Mouse (Mus musculus) intestine, embryonic 16.5 days (tissue): ENCODE data around the gene Gm7029. TPM values are rescaled to one million over a fixed set of nuclear protein-coding genes. Genes with fewer than 3 reads are reported as not detected.
"Not testable (repeated sequence)": the region's sequence is repeated elsewhere in the genome, so short reads cannot be mapped to it uniquely, and the experiment has no call there.

Source experiments
- ATAC-seq: fragments of 200-750 bp; cut with Nextera tagmentation; 2 replicates; pipeline ENCODE4 v1.8.0; 2017; ENCODE audit warnings: moderate TSS enrichment, moderate library complexity
- H3K27ac ChIP-seq: fragments of 300-500 bp; sonication (generic); 2 replicates; pipeline ENCODE4 v1.5.1; 2014; ENCODE audit warnings: mild to moderate bottlenecking, low read length
- H3K27me3 ChIP-seq: fragments of 300-500 bp; sonication (generic); replicated peaks from 2 replicates; pipeline ENCODE4 v1.6.1; 2014; ENCODE audit warnings: low read length, control low read depth, mixed read lengths; ENCODE audit not compliant: control insufficient read depth, insufficient read depth
- H3K36me3 ChIP-seq: fragments of 300-500 bp; sonication (generic); 2 replicates; pipeline ENCODE4 v1.6.1; 2014; ENCODE audit warnings: low read length, control low read depth; ENCODE audit not compliant: control insufficient read depth, insufficient read depth
- H3K4me1 ChIP-seq: fragments of 300-500 bp; sonication (generic); 2 replicates; pipeline ENCODE4 v1.6.1; 2014; ENCODE audit warnings: low read length, control low read depth, mixed read lengths; ENCODE audit not compliant: control insufficient read depth, insufficient read depth
- H3K4me2 ChIP-seq: fragments of 300-500 bp; sonication (generic); 2 replicates; pipeline ENCODE4 v1.6.1; 2014; ENCODE audit warnings: low read depth, low read length, control low read depth
- H3K4me3 ChIP-seq: fragments of 300-500 bp; sonication (generic); 2 replicates; pipeline ENCODE4 v1.5.1; 2014; ENCODE audit warnings: mild to moderate bottlenecking, low read length
- H3K9ac ChIP-seq: fragments of 300-500 bp; sonication (generic); 2 replicates; pipeline ENCODE4 v1.6.1; 2014; ENCODE audit warnings: low read depth, low read length
- H3K9me3 ChIP-seq: fragments of 300-500 bp; sonication (generic); 2 replicates; pipeline ENCODE4 v1.6.1; 2016; ENCODE audit warnings: low read length, control low read depth; ENCODE audit not compliant: control insufficient read depth
- WGBS: fragments of 180-500 bp; shearing (Covaris S2); extraction: QIAGEN DNeasy Blood & Tissue Kit; methylation state at CpG from one replicate; pipeline ENCODE4 v1.1.7; 2014; 5-methylcytosine and 5-hydroxymethylcytosine counted together
- polyA plus RNA-seq: library from polyadenylated mRNA; unstranded; fragments of >200 nt; fragmentation: Nextera tagmentation; extraction: Ambion mirVana; gene quantifications from 2 replicates; pipeline ENCODE4 v1.2.1, GENCODE M21; 2015

The Gm7029 gene
- polyA plus RNA-seq, 1 experiment from 2014 or later, result not detected

DNA sequence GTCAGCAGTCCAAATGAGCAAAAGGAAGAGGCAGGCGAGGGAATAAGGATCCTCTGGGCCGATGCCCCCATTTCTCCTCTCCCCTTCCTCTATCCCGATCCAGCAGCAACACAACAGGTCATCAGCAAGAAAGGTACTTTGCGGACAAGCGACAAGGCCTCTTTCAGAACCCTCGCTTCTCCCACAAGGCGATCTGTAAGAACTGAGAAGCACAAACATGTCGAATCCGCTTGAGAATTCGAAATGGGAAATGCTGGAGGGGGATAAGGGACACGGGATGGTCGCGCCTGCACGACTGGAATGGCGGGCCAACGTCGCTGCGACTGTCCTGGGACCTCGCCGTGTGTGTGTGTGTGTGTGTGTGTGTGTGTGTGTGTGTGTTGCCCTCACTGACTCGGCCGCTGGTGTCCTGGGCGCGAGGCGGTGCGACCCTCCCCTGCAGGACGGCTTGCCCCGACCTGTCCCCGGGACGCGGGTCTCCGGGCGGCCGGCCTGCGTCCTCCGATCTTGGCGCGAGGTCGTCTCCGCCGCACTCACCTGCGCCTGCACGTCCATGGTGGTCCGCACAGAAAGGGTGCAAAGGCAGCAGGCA lies 16.4 kb downstream of the Gm7029 start:
- peak; percentile 36 for ATAC-seq
- under 1% methylated on average over 38 of the region's 44 CpGs for whole genome bisulfite sequencing

GRCm38 (mm10) chr17:33890533-33891059 lies 17.0 kb downstream of the Gm7029 start, which contains the start of gene Kifc1:
Gene Kifc1, minus strand, starts transcription at chr17:33890661.
- Histone ChIP-seq H3K9me3 (no peaks in the 10 kb centered on the region), H3K4me2 (peak within 1 kb of the TSS; percentile 58), H3K27ac (no peak within 1 kb of the TSS), H3K36me3 (no peaks in the 10 kb centered on the region), H3K4me1 (peaks cover 10% of the 10 kb centered on the region), H3K27me3 (no peaks in the 10 kb centered on the region), H3K4me3 (peak within 1 kb of the TSS; percentile 64), H3K9ac (peak within 1 kb of the TSS; percentile 73)
- WGBS, result under 1% methylated on average over 49 of the region's 49 CpGs
- peak; percentile 99 for ATAC-seq

More for the DNA sequence above, 16.4 kb downstream of the Gm7029 start:
- H3K4me1 ChIP-seq, H3K9me3 ChIP-seq, H3K27me3 ChIP-seq, H3K27ac ChIP-seq, H3K36me3 ChIP-seq: not testable (repeated sequence)
- H3K4me3 ChIP-seq, result peak overlapping the region; percentile 64
- H3K4me2 ChIP-seq, result peak overlapping the region; percentile 58
- H3K9ac ChIP-seq, result peak overlapping the region; percentile 73

GRCm38 (mm10) chr17:33891357-33891756 lies 17.7 kb downstream of the Gm7029 start:
- H3K27me3 ChIP-seq, result no peaks in the 10 kb centered on the region
- H3K4me3 ChIP-seq, result no peak overlapping the region
- no peak overlapping the region for H3K4me2 ChIP-seq
- H3K9ac ChIP-seq, result no peak overlapping the region
- WGBS, result 65% methylated on average over 2 of the region's 2 CpGs
- peaks cover 10% of the 10 kb centered on the region for H3K4me1 ChIP-seq
- H3K36me3 ChIP-seq, result no peaks in the 10 kb centered on the region
- no peaks in the 10 kb centered on the region for H3K9me3 ChIP-seq
- H3K27ac ChIP-seq, result no peak overlapping the region
- ATAC-seq, result no peak

DNA sequence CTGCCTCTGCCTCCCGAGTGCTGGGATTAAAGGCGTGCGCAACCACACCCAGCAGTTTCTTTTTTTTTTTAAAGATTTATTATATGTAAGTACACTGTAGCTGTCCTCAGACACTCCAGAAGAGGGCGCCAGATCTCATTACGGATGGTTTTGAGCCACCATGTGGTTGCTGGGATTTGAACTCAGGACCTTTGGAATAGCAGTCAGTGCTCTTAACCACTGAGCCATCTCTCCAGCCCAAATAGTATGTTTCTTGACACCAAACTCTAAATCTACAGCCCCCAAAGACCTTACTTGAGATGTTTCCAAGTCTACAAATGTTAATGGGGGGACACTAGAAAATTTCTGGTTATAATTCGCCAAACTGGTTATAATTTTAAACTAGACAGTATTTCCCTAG lies 18.3 kb downstream of the Gm7029 start:
- not testable (repeated sequence) for H3K4me2 ChIP-seq, H3K27me3 ChIP-seq, H3K9ac ChIP-seq, H3K4me3 ChIP-seq, ATAC-seq, H3K27ac ChIP-seq, H3K36me3 ChIP-seq, H3K9me3 ChIP-seq, H3K4me1 ChIP-seq
- WGBS, result 69% methylated on average over 6 of the region's 6 CpGs

GRCm38 (mm10) chr17:33892429-33892828 lies 18.8 kb downstream of the Gm7029 start:
- no peak for ATAC-seq

GRCm38 (mm10) chr17:33893011-33893410 lies 19.4 kb downstream of the Gm7029 start:
- not testable (repeated sequence) for H3K36me3 ChIP-seq, H3K4me3 ChIP-seq, H3K27me3 ChIP-seq, ATAC-seq, H3K4me1 ChIP-seq, H3K9me3 ChIP-seq, H3K27ac ChIP-seq, H3K4me2 ChIP-seq, H3K9ac ChIP-seq
- WGBS, result 62% methylated on average over 4 of the region's 4 CpGs

More at GRCm38 (mm10) chr17:33892429-33892828, 18.8 kb downstream of the Gm7029 start:
- 21% methylated on average over 7 of the region's 7 CpGs for WGBS
- no peak overlapping the region for H3K4me3 ChIP-seq
- H3K4me2 ChIP-seq, result no peak overlapping the region
- H3K9me3 ChIP-seq, result no peaks in the 10 kb centered on the region
- H3K27me3 ChIP-seq, result no peaks in the 10 kb centered on the region
- H3K36me3 ChIP-seq, result no peaks in the 10 kb centered on the region
- H3K4me1 ChIP-seq, result peaks cover 10% of the 10 kb centered on the region
- no peak overlapping the region for H3K9ac ChIP-seq
- no peak overlapping the region for H3K27ac ChIP-seq

DNA sequence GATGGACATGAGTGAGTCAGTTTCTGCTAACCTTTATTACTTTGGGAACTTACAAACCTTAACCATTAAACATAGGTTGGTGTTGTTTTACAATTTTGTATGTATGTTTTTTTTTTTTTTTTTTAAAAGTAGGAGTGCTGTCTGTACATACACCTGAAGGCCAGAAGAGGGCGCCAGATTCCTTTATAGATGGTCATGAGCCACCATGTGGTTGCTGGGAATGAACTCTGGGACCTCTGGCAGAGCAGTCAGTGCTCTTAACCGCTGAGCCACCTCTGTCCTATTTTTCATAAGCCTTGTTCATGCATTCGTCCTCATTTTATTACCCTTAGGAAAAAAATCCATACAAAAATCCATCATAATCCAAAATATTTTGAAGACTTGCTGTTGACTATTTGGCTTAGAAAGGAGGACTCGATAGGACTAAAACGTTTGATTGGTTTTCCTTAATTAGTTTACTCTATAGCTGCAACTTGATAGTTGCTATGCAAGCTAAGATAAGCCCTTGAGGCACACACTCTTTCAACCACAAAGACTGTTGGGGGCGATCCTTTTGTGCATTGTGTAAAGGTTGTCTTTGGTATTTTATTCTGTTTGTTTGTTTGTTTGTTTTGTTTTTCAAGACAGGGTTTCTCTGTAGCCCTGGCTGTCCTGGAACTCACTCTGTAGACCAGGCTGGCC lies 23.6 kb downstream of the Gm7029 start:
- Histone ChIP-seq H3K27me3 (no peaks in the 10 kb centered on the region), H3K4me2 (no peak overlapping the region), H3K4me3 (no peak overlapping the region), H3K9ac (no peak overlapping the region), H3K9me3 (no peaks in the 10 kb centered on the region), H3K27ac (no peak overlapping the region), H3K4me1 (no peaks in the 10 kb centered on the region), H3K36me3 (no peaks in the 10 kb centered on the region)
- WGBS, result 41% methylated on average over 6 of the region's 6 CpGs
- ATAC-seq, result no peak

DNA sequence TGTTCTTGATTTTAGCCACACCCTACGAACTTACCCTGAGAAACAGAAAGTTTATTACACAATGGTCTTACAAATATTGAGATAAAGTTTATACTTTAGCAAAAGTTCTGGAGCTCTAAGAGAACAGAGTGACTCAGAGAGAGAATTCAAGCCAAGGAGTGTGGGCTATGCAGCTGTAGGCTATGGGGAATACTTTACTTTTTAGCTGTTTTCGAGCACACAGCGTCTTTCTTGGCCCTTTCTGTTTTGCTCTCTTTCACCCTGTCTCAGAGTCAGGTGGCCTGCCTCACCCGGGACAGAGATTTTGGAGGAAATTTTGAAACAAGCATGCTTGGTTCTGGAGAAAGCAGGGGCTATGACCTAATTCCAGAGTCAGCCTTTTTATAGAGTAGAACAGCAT lies 24.6 kb downstream of the Gm7029 start:
- not testable (repeated sequence) for H3K4me3 ChIP-seq, H3K4me1 ChIP-seq, ATAC-seq, H3K9ac ChIP-seq, H3K27me3 ChIP-seq, H3K36me3 ChIP-seq, H3K4me2 ChIP-seq, H3K27ac ChIP-seq, H3K9me3 ChIP-seq
- WGBS, result 83% methylated on average over 4 of the region's 4 CpGs

- H3K9me3 ChIP-seq, result no peaks in the 10 kb centered on the region
- H3K9ac ChIP-seq, result no peak overlapping the region
- no peak for ATAC-seq
- no peaks in the 10 kb centered on the region for H3K27me3 ChIP-seq
- WGBS, result 82% methylated on average over 4 of the region's 4 CpGs
- H3K4me3 ChIP-seq, result no peak overlapping the region
- H3K27ac ChIP-seq, result no peak overlapping the region
- no peak overlapping the region for H3K4me2 ChIP-seq
- H3K36me3 ChIP-seq, result no peaks in the 10 kb centered on the region
- H3K4me1 ChIP-seq, result no peaks in the 10 kb centered on the region
Observed at GRCm38 (mm10) chr17:33899642-33900041, 26.0 kb downstream of the Gm7029 start.
